Mouse (Mus musculus): ENCODE results near the gene Hat1. TPM values are rescaled to one million over a fixed set of nuclear protein-coding genes. Genes with fewer than 3 reads are reported as not detected.

Gene Hat1
- polyA plus RNA-seq, 1 experiment from 2014 or later: 165 TPM

- H3K36me3 ChIP-seq: peaks cover 9% of the 10 kb centered on the region; the same call in 1 of the 2 replicates
- 61% methylated on average over 7 of the region's 7 CpGs for WGBS (ENCODE audit: insufficient replicate concordance)
- H3K27ac ChIP-seq: no peak overlapping the region
- peaks cover 33% of the 10 kb centered on the region for H3K4me1 ChIP-seq
- H3K9me3 ChIP-seq (replicated peaks): 0 out of 2 replicates have a peak, but pooled peaks cover 3% of the 10 kb centered on the region
- H3K27me3 ChIP-seq (replicated peaks): no peaks in the 10 kb centered on the region
- no peak for ATAC-seq
- H3K9ac ChIP-seq: no peak overlapping the region
- no peak overlapping the region for H3K4me2 ChIP-seq
- H3K4me3 ChIP-seq: no peak overlapping the region
Observed at GRCm38 (mm10) chr2:71473830-71474229, 85.1 kb downstream of the Hat1 start.

GRCm38 (mm10) chr2:71474345-71474744, 85.6 kb downstream of the Hat1 start:
- H3K27me3 ChIP-seq (replicated peaks): no peaks in the 10 kb centered on the region
- ATAC-seq: no peak
- no peak overlapping the region for H3K4me2 ChIP-seq
- H3K27ac ChIP-seq: no peak overlapping the region
- no peak overlapping the region for H3K9ac ChIP-seq
- peaks cover 33% of the 10 kb centered on the region for H3K4me1 ChIP-seq
- 65% methylated on average over 7 of the region's 7 CpGs for WGBS (ENCODE audit: insufficient replicate concordance)
- no peak overlapping the region for H3K4me3 ChIP-seq
- H3K36me3 ChIP-seq: peaks cover 9% of the 10 kb centered on the region; the same call in 1 of the 2 replicates
- H3K9me3 ChIP-seq (replicated peaks): 0 out of 2 replicates have a peak, but pooled peaks cover 3% of the 10 kb centered on the region

GRCm38 (mm10) chr2:71475311-71475710, 86.6 kb downstream of the Hat1 start:
- Histone ChIP-seq H3K4me2 (no peak overlapping the region), H3K9ac (no peak overlapping the region), H3K9me3 (replicated peaks) (0 out of 2 replicates have a peak, but pooled peaks cover 3% of the 10 kb centered on the region), H3K4me3 (no peak overlapping the region), H3K36me3 (peaks cover 9% of the 10 kb centered on the region; the same call in 1 of the 2 replicates), H3K27me3 (replicated peaks) (no peaks in the 10 kb centered on the region), H3K27ac (no peak overlapping the region), H3K4me1 (peaks cover 35% of the 10 kb centered on the region)
- ATAC-seq: no peak
- 86% methylated on average over 10 of the region's 10 CpGs for WGBS (ENCODE audit: insufficient replicate concordance)

GRCm38 (mm10) chr2:71475760-71476159, 87.0 kb downstream of the Hat1 start:
- H3K4me1 ChIP-seq: peaks cover 31% of the 10 kb centered on the region
- H3K27ac ChIP-seq: no peak overlapping the region
- no peaks in the 10 kb centered on the region for H3K27me3 ChIP-seq (replicated peaks)
- ATAC-seq: no peak
- H3K36me3 ChIP-seq: peaks cover 9% of the 10 kb centered on the region; the same call in 1 of the 2 replicates
- H3K4me2 ChIP-seq: no peak overlapping the region
- 91% methylated on average over 4 of the region's 4 CpGs for WGBS (ENCODE audit: insufficient replicate concordance)
- no peak overlapping the region for H3K4me3 ChIP-seq
- no peak overlapping the region for H3K9ac ChIP-seq
- 0 out of 2 replicates have a peak, but pooled peaks cover 3% of the 10 kb centered on the region for H3K9me3 ChIP-seq (replicated peaks)

GRCm38 (mm10) chr2:71477787-71478186, 89.0 kb downstream of the Hat1 start:
- Histone ChIP-seq H3K27me3 (replicated peaks) (no peaks in the 10 kb centered on the region), H3K4me3 (no peak overlapping the region), H3K27ac (no peak overlapping the region), H3K4me2 (no peak overlapping the region), H3K4me1 (peaks cover 26% of the 10 kb centered on the region), H3K36me3 (peaks cover 9% of the 10 kb centered on the region; the same call in 1 of the 2 replicates), H3K9ac (no peak overlapping the region), H3K9me3 (replicated peaks) (0 out of 2 replicates have a peak, but pooled peaks cover 3% of the 10 kb centered on the region)
- ATAC-seq: no peak

- Histone ChIP-seq H3K4me2 (no peak overlapping the region), H3K4me3 (no peak overlapping the region), H3K27ac (no peak overlapping the region), H3K9me3 (replicated peaks) (0 out of 2 replicates have a peak, but pooled peaks cover 3% of the 10 kb centered on the region), H3K9ac (no peak overlapping the region), H3K4me1 (peaks cover 21% of the 10 kb centered on the region), H3K27me3 (replicated peaks) (no peaks in the 10 kb centered on the region), H3K36me3 (peaks cover 9% of the 10 kb centered on the region; the same call in 1 of the 2 replicates)
- 57% methylated on average over 7 of the region's 7 CpGs for WGBS (ENCODE audit: insufficient replicate concordance)
- no peak for ATAC-seq
Observed at GRCm38 (mm10) chr2:71479917-71480316, 91.2 kb downstream of the Hat1 start.

- Histone ChIP-seq H3K4me2 (no peak overlapping the region), H3K9ac (no peak overlapping the region), H3K36me3 (peaks cover 11% of the 10 kb centered on the region; the same call in 1 of the 2 replicates), H3K9me3 (replicated peaks) (0 out of 2 replicates have a peak, but pooled peaks cover 3% of the 10 kb centered on the region), H3K4me1 (peaks cover 13% of the 10 kb centered on the region), H3K27me3 (replicated peaks) (no peaks in the 10 kb centered on the region), H3K4me3 (no peak overlapping the region), H3K27ac (no peak overlapping the region)
- WGBS (ENCODE audit: insufficient replicate concordance): 45% methylated on average over 6 of the region's 6 CpGs
- ATAC-seq: no peak
Observed at GRCm38 (mm10) chr2:71481825-71482224, 93.1 kb downstream of the Hat1 start.

- Histone ChIP-seq H3K4me2 (no peak overlapping the region), H3K4me1 (peaks cover 13% of the 10 kb centered on the region), H3K4me3 (no peak overlapping the region), H3K27ac (no peak overlapping the region), H3K9ac (no peak overlapping the region), H3K27me3 (replicated peaks) (no peaks in the 10 kb centered on the region), H3K36me3 (peaks cover 2% of the 10 kb centered on the region; the same call in 1 of the 2 replicates), H3K9me3 (replicated peaks) (no peaks in the 10 kb centered on the region)
- ATAC-seq: no peak
- WGBS (ENCODE audit: insufficient replicate concordance): 79% methylated on average over 10 of the region's 10 CpGs
Observed at GRCm38 (mm10) chr2:71483046-71483716, 94.4 kb downstream of the Hat1 start.

- Histone ChIP-seq H3K9ac (no peak overlapping the region), H3K27me3 (replicated peaks) (no peaks in the 10 kb centered on the region), H3K36me3 (peaks cover 2% of the 10 kb centered on the region; the same call in 1 of the 2 replicates), H3K9me3 (replicated peaks) (no peaks in the 10 kb centered on the region), H3K4me3 (no peak overlapping the region), H3K4me2 (no peak overlapping the region), H3K27ac (no peak overlapping the region), H3K4me1 (peaks cover 13% of the 10 kb centered on the region)
- 73% methylated on average over 5 of the region's 5 CpGs for WGBS (ENCODE audit: insufficient replicate concordance)
- no peak for ATAC-seq
Observed at GRCm38 (mm10) chr2:71483717-71484066, 94.9 kb downstream of the Hat1 start.

Other genes starting within 250 kb of the Hat1 start
- 42.0 and 43.0 TPM in 2 replicates for gene Dync1i2, start 177.3 kb upstream of the Hat1 start, polyA plus RNA-seq (2016; fragmentation: Nextera tagmentation; extraction: Ambion mirVana)
- gene Slc25a12, start 21.2 kb upstream of the Hat1 start, polyA plus RNA-seq (2016; fragmentation: Nextera tagmentation; extraction: Ambion mirVana): 31.1 and 31.2 TPM in 2 replicates
- 27.1 and 30.2 TPM in 2 replicates for gene Metap1d, start 64.3 kb downstream of the Hat1 start, polyA plus RNA-seq (2016; fragmentation: Nextera tagmentation; extraction: Ambion mirVana)
- gene Dlx1, start 139.2 kb downstream of the Hat1 start, polyA plus RNA-seq (2016; fragmentation: Nextera tagmentation; extraction: Ambion mirVana): 0.19 and 0.23 TPM in 2 replicates
- 0.08 and 0.12 TPM in 2 replicates for gene Dlx2, start 157.8 kb downstream of the Hat1 start, polyA plus RNA-seq (2016; fragmentation: Nextera tagmentation; extraction: Ambion mirVana)